Mouse (Mus musculus): ENCODE measurements at regions not wholly inside any gene's neighbourhood (a gene's known extent, or its start where the extent isn't known, plus 50 kb on each side); places are given as distances from the start of the nearest gene placed in this dataset.

GRCm38 (mm10) chr11:8285271-8285670 is 379.1 kb downstream of the Tns3 start:
- 79% methylated on average over 1 of the region's 1 CpGs for WGBS
- DNase-seq, result peak; percentile 35

GRCm38 (mm10) chr11:8275203-8275602 is 389.1 kb downstream of the Tns3 start:
- Histone ChIP-seq H3K9me3 (ENCODE audit: low read depth, low read length) (no peaks in the 10 kb centered on the region), H3K27ac (ENCODE audit: low read depth) (no peak overlapping the region), H3K4me2 (no peak overlapping the region), H3K9ac (no peak overlapping the region), H3K4me3 (ENCODE audit: low read depth, low read length) (no peak overlapping the region), H3K27me3 (ENCODE audit: insufficient read depth, low read length) (no peaks in the 10 kb centered on the region), H3K36me3 (ENCODE audit: insufficient read depth) (no peaks in the 10 kb centered on the region), H3K4me1 (ENCODE audit: insufficient read depth) (no peaks in the 10 kb centered on the region)
- TF ChIP-seq CTCF (IDR thresholded peaks at IDR 0.05; ENCODE audit: low read depth), result no peak
- 45% methylated on average over 4 of the region's 4 CpGs for WGBS
- ATAC-seq (ENCODE audit: insufficient read depth) (peak; percentile 69), DNase-seq (peak; percentile 81)

More at GRCm38 (mm10) chr11:8285271-8285670, 379.1 kb downstream of the Tns3 start:
- H3K9me3 ChIP-seq (ENCODE audit: low read depth, low read length), result no peaks in the 10 kb centered on the region
- no peak overlapping the region for H3K27ac ChIP-seq (ENCODE audit: low read depth)
- no peak overlapping the region for H3K9ac ChIP-seq
- no peak overlapping the region for H3K4me3 ChIP-seq (ENCODE audit: low read depth, low read length)
- no peak for TF ChIP-seq CTCF (IDR thresholded peaks at IDR 0.05; ENCODE audit: low read depth)
- H3K27me3 ChIP-seq (ENCODE audit: insufficient read depth, low read length), result no peaks in the 10 kb centered on the region
- ATAC-seq (ENCODE audit: insufficient read depth), result no peak
- no peaks in the 10 kb centered on the region for H3K4me1 ChIP-seq (ENCODE audit: insufficient read depth)
- no peaks in the 10 kb centered on the region for H3K36me3 ChIP-seq (ENCODE audit: insufficient read depth)
- H3K4me2 ChIP-seq, result no peak overlapping the region

GRCm38 (mm10) chr11:8269171-8269570 is 395.2 kb downstream of the Tns3 start:
- Histone ChIP-seq H3K4me1 (ENCODE audit: insufficient read depth) (no peaks in the 10 kb centered on the region), H3K27me3 (ENCODE audit: insufficient read depth, low read length) (no peaks in the 10 kb centered on the region), H3K36me3 (ENCODE audit: insufficient read depth) (no peaks in the 10 kb centered on the region), H3K27ac (ENCODE audit: low read depth) (no peak overlapping the region), H3K9me3 (ENCODE audit: low read depth, low read length) (no peaks in the 10 kb centered on the region), H3K4me3 (ENCODE audit: low read depth, low read length) (no peak overlapping the region), H3K9ac (no peak overlapping the region), H3K4me2 (no peak overlapping the region)
- WGBS, result 53% methylated on average over 2 of the region's 2 CpGs
- no peak for TF ChIP-seq CTCF (IDR thresholded peaks at IDR 0.05; ENCODE audit: low read depth)
- ATAC-seq (ENCODE audit: insufficient read depth), result no peak
- no peak for DNase-seq

DNA sequence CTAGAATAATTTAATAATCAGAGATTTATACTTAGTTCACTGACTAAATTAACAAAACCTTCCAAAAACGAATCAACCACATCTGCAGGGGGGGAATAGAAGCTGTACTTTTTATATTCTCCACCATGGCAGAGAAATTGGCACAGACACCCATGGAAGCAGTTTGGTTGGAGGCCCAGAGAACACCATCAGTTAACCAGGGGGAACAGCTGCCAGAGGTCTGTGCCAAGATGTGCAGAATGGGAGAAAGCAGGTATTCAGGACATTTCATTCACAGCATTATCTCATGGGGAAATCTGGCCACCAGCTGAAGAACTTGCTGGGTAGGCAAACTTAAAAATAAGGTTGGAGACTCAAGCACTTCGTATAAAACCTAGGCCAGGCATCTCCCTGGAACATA is 410.3 kb downstream of the Tns3 start:
- Histone ChIP-seq H3K4me1 (ENCODE audit: insufficient read depth) (no peaks in the 10 kb centered on the region), H3K4me2 (no peak overlapping the region), H3K9me3 (ENCODE audit: low read depth, low read length) (no peaks in the 10 kb centered on the region), H3K27ac (ENCODE audit: low read depth) (no peak overlapping the region), H3K4me3 (ENCODE audit: low read depth, low read length) (no peak overlapping the region), H3K36me3 (ENCODE audit: insufficient read depth) (no peaks in the 10 kb centered on the region), H3K27me3 (ENCODE audit: insufficient read depth, low read length) (no peaks in the 10 kb centered on the region), H3K9ac (no peak overlapping the region)
- WGBS, result 58% methylated on average over 2 of the region's 2 CpGs
- TF ChIP-seq CTCF (IDR thresholded peaks at IDR 0.05; ENCODE audit: low read depth), result no peak
- DNase-seq (no peak), ATAC-seq (ENCODE audit: insufficient read depth) (no peak)

GRCm38 (mm10) chr11:8251360-8251759 is 413.0 kb downstream of the Tns3 start:
- Histone ChIP-seq H3K36me3 (ENCODE audit: insufficient read depth) (no peaks in the 10 kb centered on the region), H3K9me3 (ENCODE audit: low read depth, low read length) (no peaks in the 10 kb centered on the region), H3K9ac (no peak overlapping the region), H3K27ac (ENCODE audit: low read depth) (no peak overlapping the region), H3K27me3 (ENCODE audit: insufficient read depth, low read length) (no peaks in the 10 kb centered on the region), H3K4me1 (ENCODE audit: insufficient read depth) (no peaks in the 10 kb centered on the region), H3K4me3 (ENCODE audit: low read depth, low read length) (no peak overlapping the region), H3K4me2 (no peak overlapping the region)
- peak; percentile 14 for DNase-seq
- no peak for TF ChIP-seq CTCF (IDR thresholded peaks at IDR 0.05; ENCODE audit: low read depth)
- WGBS, result 40% methylated on average over 2 of the region's 2 CpGs
- ATAC-seq (ENCODE audit: insufficient read depth), result peak; percentile 60; the same call in 1 of the 2 replicates

DNA sequence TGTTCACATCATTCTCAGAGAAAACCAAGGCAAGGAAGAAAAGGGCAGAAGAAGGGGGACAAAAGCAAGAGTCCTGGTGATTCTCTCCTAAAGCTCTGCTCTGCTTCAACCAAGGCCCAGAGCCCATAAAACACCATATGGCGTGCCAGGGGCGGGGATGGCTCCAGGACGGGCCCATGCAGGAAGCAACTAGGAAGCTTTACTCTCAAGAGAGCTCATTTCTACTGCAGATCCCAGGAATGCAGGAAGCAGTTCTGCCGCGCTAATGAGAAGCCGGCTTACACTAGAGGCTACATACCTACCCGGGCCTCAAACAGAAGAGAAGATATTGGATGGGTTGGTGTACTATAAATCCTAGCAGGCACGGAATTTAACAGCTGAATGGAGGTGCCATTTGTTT is 414.9 kb downstream of the Tns3 start:
- no peak overlapping the region for H3K9ac ChIP-seq
- no peaks in the 10 kb centered on the region for H3K36me3 ChIP-seq (ENCODE audit: insufficient read depth)
- no peaks in the 10 kb centered on the region for H3K4me1 ChIP-seq (ENCODE audit: insufficient read depth)
- DNase-seq (no peak), ATAC-seq (ENCODE audit: insufficient read depth) (no peak)
- H3K9me3 ChIP-seq (ENCODE audit: low read depth, low read length), result no peaks in the 10 kb centered on the region
- no peak overlapping the region for H3K27ac ChIP-seq (ENCODE audit: low read depth)
- 56% methylated on average over 8 of the region's 8 CpGs for WGBS
- no peaks in the 10 kb centered on the region for H3K27me3 ChIP-seq (ENCODE audit: insufficient read depth, low read length)
- H3K4me2 ChIP-seq, result no peak overlapping the region
- H3K4me3 ChIP-seq (ENCODE audit: low read depth, low read length), result no peak overlapping the region
- TF ChIP-seq CTCF (IDR thresholded peaks at IDR 0.05; ENCODE audit: low read depth), result no peak

GRCm38 (mm10) chr11:8247535-8247934 is 416.8 kb downstream of the Tns3 start:
- Histone ChIP-seq H3K4me2 (no peak overlapping the region), H3K36me3 (ENCODE audit: insufficient read depth) (no peaks in the 10 kb centered on the region), H3K9me3 (ENCODE audit: low read depth, low read length) (no peaks in the 10 kb centered on the region), H3K4me1 (ENCODE audit: insufficient read depth) (no peaks in the 10 kb centered on the region), H3K9ac (no peak overlapping the region), H3K27ac (ENCODE audit: low read depth) (no peak overlapping the region), H3K27me3 (ENCODE audit: insufficient read depth, low read length) (no peaks in the 10 kb centered on the region), H3K4me3 (ENCODE audit: low read depth, low read length) (no peak overlapping the region)
- TF ChIP-seq CTCF (IDR thresholded peaks at IDR 0.05; ENCODE audit: low read depth), result no peak
- 13% methylated on average over 5 of the region's 5 CpGs for WGBS
- ATAC-seq (ENCODE audit: insufficient read depth) (peak; percentile 69; the same call in 1 of the 2 replicates), DNase-seq (peak; percentile 30)

GRCm38 (mm10) chr11:8247024-8247423 is 417.3 kb downstream of the Tns3 start:
- DNase-seq (no peak), ATAC-seq (ENCODE audit: insufficient read depth) (no peak)
- H3K4me2 ChIP-seq, result no peak overlapping the region
- H3K9ac ChIP-seq, result no peak overlapping the region
- 68% methylated on average over 2 of the region's 2 CpGs for WGBS
- no peak overlapping the region for H3K27ac ChIP-seq (ENCODE audit: low read depth)
- TF ChIP-seq CTCF (IDR thresholded peaks at IDR 0.05; ENCODE audit: low read depth), result no peak
- H3K27me3 ChIP-seq (ENCODE audit: insufficient read depth, low read length), result no peaks in the 10 kb centered on the region
- H3K4me3 ChIP-seq (ENCODE audit: low read depth, low read length), result no peak overlapping the region
- no peaks in the 10 kb centered on the region for H3K4me1 ChIP-seq (ENCODE audit: insufficient read depth)
- H3K9me3 ChIP-seq (ENCODE audit: low read depth, low read length), result no peaks in the 10 kb centered on the region
- H3K36me3 ChIP-seq (ENCODE audit: insufficient read depth), result no peaks in the 10 kb centered on the region
